Mouse (Mus musculus) fibroblast of lung, adult 2 months (primary cell): ENCODE data around the gene Krt10.

Experiments
- DNase-seq: peaks from one replicate; pipeline ENCODE4 v3.0.0-alpha.2; 2011; ENCODE audit warnings: low read depth

Gene Krt10

GRCm38 (mm10) chr11:99389264-99389663 lies at the start of gene Krt10:
Gene Krt10 (minus strand): TSS chr11:99389364.
- DNase-seq, result no peak

- no peak for DNase-seq
Observed at GRCm38 (mm10) chr11:99437972-99438371, 48.8 kb upstream of the Krt10 start, which contains the start of gene Krt20. Gene Krt20 (minus strand): TSS chr11:99438150.

GRCm38 (mm10) chr11:99436625-99437024 lies 47.5 kb upstream of the Krt10 start:
- DNase-seq, result no peak

- DNase-seq, result no peak
Observed at GRCm38 (mm10) chr11:99430670-99431069, 41.5 kb upstream of the Krt10 start.

GRCm38 (mm10) chr11:99422159-99422558 lies 33.0 kb upstream of the Krt10 start, which contains the start of gene Krt12:
Gene Krt12 (minus strand): TSS chr11:99422259.
- no peak for DNase-seq

- DNase-seq, result no peak
Observed at GRCm38 (mm10) chr11:99420586-99420985, 31.4 kb upstream of the Krt10 start.

- no peak for DNase-seq
Observed at GRCm38 (mm10) chr11:99417819-99418218, 28.7 kb upstream of the Krt10 start.

- DNase-seq, result no peak
Observed at GRCm38 (mm10) chr11:99416902-99417301, 27.7 kb upstream of the Krt10 start.

- DNase-seq, result no peak
Observed at GRCm38 (mm10) chr11:99414463-99415147, 25.4 kb upstream of the Krt10 start.

GRCm38 (mm10) chr11:99413247-99413646 lies 24.1 kb upstream of the Krt10 start:
- DNase-seq, result no peak

GRCm38 (mm10) chr11:99406186-99406585 lies 17.0 kb upstream of the Krt10 start:
- DNase-seq, result peak; percentile 70

GRCm38 (mm10) chr11:99399956-99400549 lies 10.9 kb upstream of the Krt10 start:
- DNase-seq, result no peak

- DNase-seq, result no peak
Observed at GRCm38 (mm10) chr11:99398832-99399231, 9.7 kb upstream of the Krt10 start.

- no peak for DNase-seq
Observed at GRCm38 (mm10) chr11:99398084-99398483, 8.9 kb upstream of the Krt10 start.

GRCm38 (mm10) chr11:99396661-99397060 lies 7.5 kb upstream of the Krt10 start:
- no peak for DNase-seq

GRCm38 (mm10) chr11:99396034-99396433 lies 6.9 kb upstream of the Krt10 start:
- no peak for DNase-seq

GRCm38 (mm10) chr11:99392492-99392891 lies 3.3 kb upstream of the Krt10 start:
- no peak for DNase-seq

- DNase-seq, result no peak
Observed at GRCm38 (mm10) chr11:99391375-99391774, 2.2 kb upstream of the Krt10 start.

- no peak for DNase-seq
Observed at GRCm38 (mm10) chr11:99390866-99391265, 1.7 kb upstream of the Krt10 start.

- no peak for DNase-seq
Observed at GRCm38 (mm10) chr11:99388661-99389060, 503 bp downstream of the Krt10 start.

GRCm38 (mm10) chr11:99385813-99386721 lies 3.1 kb downstream of the Krt10 start:
- DNase-seq, result peak; percentile 71

GRCm38 (mm10) chr11:99379568-99379967 lies 9.6 kb downstream of the Krt10 start:
- peak; percentile 56 for DNase-seq

- no peak for DNase-seq
Observed at GRCm38 (mm10) chr11:99374803-99375202, 14.4 kb downstream of the Krt10 start, which contains the start of gene Krt28. Gene Krt28 (minus strand): TSS chr11:99374903.
